Mouse (Mus musculus) cerebellum, adult 2 months (tissue): Measurements from ENCODE around the gene Kif5c.

Source experiments
- CTCF ChIP-seq: fragments of 200-500 bp; IDR thresholded peaks from 2 replicates; pipeline ENCODE4 v1.5.1; 2011; ENCODE audit warnings: low read depth, mild to moderate bottlenecking, control low read depth, low read length, moderate library complexity, borderline replicate concordance; ENCODE audit not compliant: insufficient read depth
- POLR2A ChIP-seq: fragments of 200-500 bp; IDR thresholded peaks from 2 replicates; pipeline ENCODE4 v1.6.1; 2011; ENCODE audit warnings: low read length, control low read depth, borderline replicate concordance; ENCODE audit not compliant: insufficient read depth

DNA sequence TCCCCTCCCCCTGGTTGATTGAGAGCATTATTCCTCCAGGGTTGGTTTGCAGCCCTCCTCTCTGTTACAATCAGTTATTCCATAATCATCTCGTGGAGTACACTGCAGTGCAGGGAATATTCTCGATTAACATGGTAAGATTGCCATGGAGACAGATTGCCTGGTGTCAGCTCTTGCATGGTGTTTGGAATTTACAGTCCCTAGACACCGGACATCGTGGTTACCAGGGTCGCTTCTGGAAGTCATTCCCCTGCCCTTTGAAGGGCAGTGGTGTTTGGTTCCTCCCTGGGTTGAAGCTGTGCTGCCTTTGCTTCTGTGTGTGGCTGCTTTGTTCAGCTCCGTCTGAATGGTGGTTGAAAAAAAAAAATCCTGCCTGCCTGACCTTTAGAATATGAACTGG is 100.8 kb downstream of the Kif5c start:
- TF ChIP-seq CTCF (no peak), POLR2A (no peak)
